Mouse (Mus musculus) kidney, adult 2 months (tissue): ENCODE results near the gene Rbfox3.
A peak's percentile ranks its signal among the peaks of the same experiment; 100 is the strongest.

Experiments used
- CTCF ChIP-seq: fragments of 200-500 bp; conservative IDR thresholded peaks from 2 replicates; pipeline ENCODE4 v1.5.1; 2011; ENCODE audit warnings: low read depth, mild to moderate bottlenecking, control low read depth, low read length, moderate library complexity, mixed read lengths; ENCODE audit not compliant: insufficient read depth, insufficient read length
- POLR2A ChIP-seq: fragments of 200-500 bp; IDR thresholded peaks from one replicate; pipeline ENCODE4 v1.6.1; 2011; ENCODE audit warnings: low read depth, low read length, control low read depth

DNA sequence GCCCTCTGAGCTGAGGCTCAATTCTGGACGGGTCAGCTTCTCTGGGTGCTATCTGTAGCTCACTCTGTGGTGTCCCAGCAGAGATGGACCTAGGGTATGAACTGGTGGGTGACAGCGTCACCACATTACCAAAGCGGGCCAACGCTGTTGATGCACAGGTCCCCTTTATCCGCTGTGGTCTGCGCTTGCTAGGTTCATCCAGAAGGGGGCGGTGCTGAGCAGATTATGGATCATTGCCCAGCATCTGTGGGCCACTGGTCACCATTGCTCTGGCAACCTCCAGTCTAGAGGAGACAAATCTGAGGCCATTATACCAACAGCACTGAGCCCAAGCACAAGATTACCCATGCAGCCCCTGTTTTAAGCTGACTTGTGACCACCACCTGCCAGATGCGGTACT is 276.8 kb downstream of the Rbfox3 start:
- peak; percentile 51 for TF ChIP-seq CTCF
- TF ChIP-seq POLR2A, result no peak
